Mouse (Mus musculus): ENCODE results near the gene Cbln3. TPM values are rescaled to one million over a fixed set of nuclear protein-coding genes. Genes with fewer than 3 reads are reported as not detected.

Gene Cbln3
- polyA plus RNA-seq, 1 experiment = 0.05 TPM

DNA sequence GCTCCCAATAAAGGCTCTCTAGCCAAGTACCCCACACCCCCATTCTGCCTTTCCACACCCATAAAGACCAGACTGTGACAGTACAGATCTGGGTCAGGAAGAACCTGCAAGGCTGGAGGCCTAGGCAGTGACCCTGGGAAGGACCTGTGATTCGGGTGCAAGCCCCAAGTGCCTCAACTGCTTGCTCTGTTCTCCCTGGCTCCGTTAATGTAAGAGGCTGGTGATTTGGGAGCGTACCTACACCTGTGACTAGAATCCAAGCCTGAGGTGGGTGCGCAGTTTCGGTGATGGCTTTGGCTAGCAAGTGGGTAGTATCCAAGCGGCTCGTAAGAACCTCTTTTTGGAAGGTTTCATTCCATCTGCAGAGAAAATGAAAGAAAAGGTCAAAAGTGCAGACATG, 14.8 kb upstream of the Cbln3 start:
- peaks cover 33% of the 10 kb centered on the region for H3K36me3 ChIP-seq (ENCODE audit: control insufficient read depth, insufficient read depth)
- no peaks in the 10 kb centered on the region for H3K27me3 ChIP-seq (ENCODE audit: control insufficient read depth, insufficient read depth, insufficient read length)
- no peaks in the 10 kb centered on the region for H3K79me2 ChIP-seq (ENCODE audit: control insufficient read depth, insufficient read depth)
- no peak overlapping the region for H3ac ChIP-seq (ENCODE audit: control insufficient read depth, insufficient read length, low read depth)
- no peak for TF ChIP-seq MAX (IDR thresholded peaks at IDR 0.05)
- TF ChIP-seq CEBPB (IDR thresholded peaks at IDR 0.05; ENCODE audit: low read depth) = no peak
- TF ChIP-seq MYOD1 (IDR thresholded peaks at IDR 0.05; ENCODE audit: control insufficient read depth, insufficient read length, low read depth) = no peak
- TF ChIP-seq USF1 (IDR thresholded peaks at IDR 0.05; ENCODE audit: low read depth) = no peak
- no peak for TF ChIP-seq CTCF (IDR thresholded peaks at IDR 0.05; ENCODE audit: control insufficient read depth, insufficient read depth, insufficient read length)
- no peak for TF ChIP-seq MYOG (IDR thresholded peaks at IDR 0.05; ENCODE audit: control insufficient read depth, extremely low read depth, insufficient read length)
- TF ChIP-seq FOSL1 (IDR thresholded peaks at IDR 0.05; ENCODE audit: insufficient read depth, low read length, poor library complexity, severe bottlenecking) = no peak
- no peak overlapping the region for H3K4me3 ChIP-seq (ENCODE audit: insufficient read depth, poor library complexity, severe bottlenecking)
- H3K79me3 ChIP-seq (ENCODE audit: low read depth) = no peaks in the 10 kb centered on the region

DNA sequence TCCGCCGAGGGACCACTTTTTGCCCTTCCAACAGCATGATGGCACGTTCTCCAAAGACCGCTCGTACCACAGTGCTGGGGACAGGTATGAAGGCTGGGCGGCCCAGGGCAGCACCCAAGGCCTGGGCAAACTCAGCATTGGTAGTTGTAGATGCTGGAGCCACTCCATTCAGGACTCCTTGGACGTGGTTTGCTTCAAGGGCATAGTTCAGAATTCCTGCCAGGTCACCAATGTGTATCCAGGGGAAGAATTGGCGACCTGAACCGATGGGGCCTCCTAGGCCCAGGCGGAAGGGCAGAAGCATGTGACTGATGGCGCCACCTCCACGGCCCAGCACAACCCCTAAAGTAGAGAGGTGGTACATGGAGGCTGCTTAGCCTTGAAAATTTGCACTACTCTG, 13.5 kb upstream of the Cbln3 start:
- Histone ChIP-seq H3ac (ENCODE audit: control insufficient read depth, insufficient read length, low read depth) (no peak overlapping the region), H3K79me3 (ENCODE audit: low read depth) (no peaks in the 10 kb centered on the region), H3K4me3 (ENCODE audit: insufficient read depth, poor library complexity, severe bottlenecking) (no peak overlapping the region), H3K79me2 (ENCODE audit: control insufficient read depth, insufficient read depth) (no peaks in the 10 kb centered on the region), H3K36me3 (ENCODE audit: control insufficient read depth, insufficient read depth) (peaks cover 38% of the 10 kb centered on the region), H3K27me3 (ENCODE audit: control insufficient read depth, insufficient read depth, insufficient read length) (no peaks in the 10 kb centered on the region)
- TF ChIP-seq MYOD1 (IDR thresholded peaks at IDR 0.05; ENCODE audit: control insufficient read depth, insufficient read length, low read depth) (no peak), MAX (IDR thresholded peaks at IDR 0.05) (no peak)

DNA sequence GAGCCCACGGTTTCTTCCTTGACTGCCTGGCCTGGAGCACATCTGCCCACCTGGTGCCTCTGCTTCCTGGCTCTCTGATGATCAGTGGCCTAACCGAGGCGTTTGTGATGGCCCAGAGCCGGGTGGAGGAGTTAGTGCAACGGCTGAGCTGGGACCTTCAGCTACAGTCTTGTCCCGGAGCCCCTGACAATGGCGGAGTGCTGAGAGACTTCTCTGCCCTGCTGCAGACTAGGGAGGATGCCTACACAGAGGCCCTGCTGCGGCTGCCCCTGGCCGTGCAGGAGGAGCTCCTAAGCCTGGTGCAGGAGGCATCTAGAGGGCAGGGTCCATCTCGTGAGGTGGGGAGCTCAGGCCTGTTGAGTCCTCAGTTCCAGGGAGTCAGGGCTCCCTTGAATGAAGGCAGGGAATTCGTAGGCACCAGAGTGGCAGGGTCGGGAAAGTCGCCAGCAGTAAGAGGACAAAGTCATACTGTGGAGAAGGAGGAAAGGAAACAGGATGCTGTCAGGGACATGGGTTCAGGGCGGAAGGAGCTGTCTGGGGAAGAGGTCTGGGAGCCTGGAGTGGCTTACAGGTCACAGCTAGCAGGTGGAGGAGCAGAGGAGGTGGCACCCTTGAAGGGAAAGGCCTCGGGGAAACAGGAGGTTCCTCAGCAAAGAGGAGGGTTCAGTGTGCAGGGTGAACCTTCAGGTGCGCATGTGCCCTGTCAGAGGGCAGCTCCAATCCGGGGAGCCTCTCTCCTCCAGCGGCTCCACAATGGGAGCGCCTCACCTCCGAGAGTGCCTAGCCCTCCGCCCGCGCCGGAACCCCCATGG, 2.6 kb upstream of the Cbln3 start:
- TF ChIP-seq CEBPB (IDR thresholded peaks at IDR 0.05; ENCODE audit: low read depth) (no peak), MYOD1 (IDR thresholded peaks at IDR 0.05; ENCODE audit: control insufficient read depth, insufficient read length, low read depth) (no peak), FOSL1 (IDR thresholded peaks at IDR 0.05; ENCODE audit: insufficient read depth, low read length, poor library complexity, severe bottlenecking) (no peak), MAX (IDR thresholded peaks at IDR 0.05) (no peak), MYOG (IDR thresholded peaks at IDR 0.05; ENCODE audit: control insufficient read depth, extremely low read depth, insufficient read length) (no peak), USF1 (IDR thresholded peaks at IDR 0.05; ENCODE audit: low read depth) (no peak), CTCF (IDR thresholded peaks at IDR 0.05; ENCODE audit: control insufficient read depth, insufficient read depth, insufficient read length) (no peak)
- no peak overlapping the region for H3K4me3 ChIP-seq (ENCODE audit: insufficient read depth, poor library complexity, severe bottlenecking)
- H3K79me2 ChIP-seq (ENCODE audit: control insufficient read depth, insufficient read depth) = peaks cover 7% of the 10 kb centered on the region
- H3ac ChIP-seq (ENCODE audit: control insufficient read depth, insufficient read length, low read depth) = peak overlapping the region; percentile 5
- H3K27me3 ChIP-seq (ENCODE audit: control insufficient read depth, insufficient read depth, insufficient read length) = no peaks in the 10 kb centered on the region
- no peaks in the 10 kb centered on the region for H3K79me3 ChIP-seq (ENCODE audit: low read depth)
- peaks cover 34% of the 10 kb centered on the region for H3K36me3 ChIP-seq (ENCODE audit: control insufficient read depth, insufficient read depth)

DNA sequence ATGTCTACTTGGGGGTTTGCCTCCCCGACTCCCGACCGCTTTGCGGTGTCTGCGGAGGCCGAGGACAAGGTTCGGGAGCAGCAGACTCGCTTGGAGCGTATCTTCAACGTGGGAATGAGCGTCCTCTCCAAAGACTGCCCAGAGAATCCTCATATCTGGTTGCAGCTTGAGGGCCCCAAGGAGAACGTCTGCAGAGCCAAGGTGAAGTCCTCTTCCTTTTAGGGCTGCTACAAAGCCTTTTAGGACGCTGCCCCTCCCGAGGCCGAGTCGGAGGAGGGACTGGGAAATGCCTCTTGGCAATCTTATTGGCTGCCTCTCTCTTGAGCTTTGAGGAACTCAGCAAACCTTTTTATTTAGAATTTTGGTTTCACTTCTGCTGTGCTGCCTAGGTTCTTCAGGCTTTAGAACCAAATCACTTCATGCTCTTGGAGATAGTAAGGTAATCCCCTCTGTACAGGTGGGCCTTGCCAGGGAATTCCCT, 1.6 kb upstream of the Cbln3 start:
- H3ac ChIP-seq (ENCODE audit: control insufficient read depth, insufficient read length, low read depth) = peak overlapping the region; percentile 46
- no peaks in the 10 kb centered on the region for H3K79me3 ChIP-seq (ENCODE audit: low read depth)
- no peaks in the 10 kb centered on the region for H3K27me3 ChIP-seq (ENCODE audit: control insufficient read depth, insufficient read depth, insufficient read length)
- peaks cover 7% of the 10 kb centered on the region for H3K79me2 ChIP-seq (ENCODE audit: control insufficient read depth, insufficient read depth)
- TF ChIP-seq MYOG (IDR thresholded peaks at IDR 0.05; ENCODE audit: control insufficient read depth, extremely low read depth, insufficient read length) = no peak
- no peak for TF ChIP-seq USF1 (IDR thresholded peaks at IDR 0.05; ENCODE audit: low read depth)
- TF ChIP-seq FOSL1 (IDR thresholded peaks at IDR 0.05; ENCODE audit: insufficient read depth, low read length, poor library complexity, severe bottlenecking) = no peak
- TF ChIP-seq MAX (IDR thresholded peaks at IDR 0.05) = no peak
- no peak for TF ChIP-seq CTCF (IDR thresholded peaks at IDR 0.05; ENCODE audit: control insufficient read depth, insufficient read depth, insufficient read length)
- no peak for TF ChIP-seq CEBPB (IDR thresholded peaks at IDR 0.05; ENCODE audit: low read depth)
- no peak for TF ChIP-seq MYOD1 (IDR thresholded peaks at IDR 0.05; ENCODE audit: control insufficient read depth, insufficient read length, low read depth)
- H3K4me3 ChIP-seq (ENCODE audit: insufficient read depth, poor library complexity, severe bottlenecking) = peak overlapping the region; percentile 42
- peaks cover 26% of the 10 kb centered on the region for H3K36me3 ChIP-seq (ENCODE audit: control insufficient read depth, insufficient read depth)

DNA sequence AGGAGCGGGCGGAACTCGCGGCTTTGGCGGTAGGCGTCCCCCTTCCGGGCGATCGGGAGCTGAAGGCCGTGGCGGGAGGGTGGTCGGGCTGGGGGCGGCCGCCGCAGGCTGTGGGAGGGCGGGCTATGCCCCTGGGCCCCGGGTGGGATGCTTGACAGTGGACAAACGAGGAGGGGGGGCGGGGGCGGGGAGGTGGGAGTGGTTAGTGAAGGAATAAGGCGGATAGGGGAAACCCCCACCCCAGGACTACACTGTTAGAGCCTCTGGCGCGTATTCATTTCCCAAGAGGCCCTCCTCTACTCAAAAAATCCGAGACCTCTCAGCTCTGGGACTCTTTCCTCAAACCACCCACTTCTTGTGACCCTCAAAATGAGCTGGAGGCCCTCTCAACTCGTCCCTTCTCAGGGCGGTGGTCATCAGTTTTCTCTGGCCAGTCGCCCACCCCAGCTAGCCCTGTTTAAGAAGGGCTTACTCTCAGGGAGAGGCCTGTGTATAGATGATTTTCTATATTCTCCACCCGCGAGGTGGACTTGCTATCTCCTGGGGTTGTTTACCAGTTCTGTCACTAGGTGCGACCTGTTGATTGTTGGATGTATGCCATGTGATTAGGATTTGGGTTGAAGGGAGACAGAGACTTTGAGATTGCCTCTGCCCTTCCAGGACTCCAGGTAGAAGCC, 1.1 kb upstream of the Cbln3 start:
- Histone ChIP-seq H3ac (ENCODE audit: control insufficient read depth, insufficient read length, low read depth) (peak overlapping the region; percentile 46), H3K4me3 (ENCODE audit: insufficient read depth, poor library complexity, severe bottlenecking) (peak overlapping the region; percentile 42)
- TF ChIP-seq FOSL1 (IDR thresholded peaks at IDR 0.05; ENCODE audit: insufficient read depth, low read length, poor library complexity, severe bottlenecking) (no peak), CTCF (IDR thresholded peaks at IDR 0.05; ENCODE audit: control insufficient read depth, insufficient read depth, insufficient read length) (no peak), MYOD1 (IDR thresholded peaks at IDR 0.05; ENCODE audit: control insufficient read depth, insufficient read length, low read depth) (no peak), MAX (IDR thresholded peaks at IDR 0.05) (no peak), MYOG (IDR thresholded peaks at IDR 0.05; ENCODE audit: control insufficient read depth, extremely low read depth, insufficient read length) (no peak), USF1 (IDR thresholded peaks at IDR 0.05; ENCODE audit: low read depth) (no peak), CEBPB (IDR thresholded peaks at IDR 0.05; ENCODE audit: low read depth) (no peak)

More for the DNA sequence above, 1.1 kb upstream of the Cbln3 start:
- Histone ChIP-seq H3K36me3 (ENCODE audit: control insufficient read depth, insufficient read depth) (peaks cover 23% of the 10 kb centered on the region), H3K79me2 (ENCODE audit: control insufficient read depth, insufficient read depth) (peaks cover 7% of the 10 kb centered on the region), H3K79me3 (ENCODE audit: low read depth) (no peaks in the 10 kb centered on the region), H3K27me3 (ENCODE audit: control insufficient read depth, insufficient read depth, insufficient read length) (no peaks in the 10 kb centered on the region)

All from C2C12 (cell line).